Mouse (Mus musculus): ENCODE results near the gene Wdr5. TPM values are rescaled to one million over a fixed set of nuclear protein-coding genes. Genes with fewer than 3 reads are reported as not detected.

Wdr5 gene
- polyA plus RNA-seq, 1 experiment from 2014 or later: 60.4 TPM

- H3K9me3 ChIP-seq: no peaks in the 10 kb centered on the region
- H3K4me1 ChIP-seq: peaks cover 10% of the 10 kb centered on the region
- no peaks in the 10 kb centered on the region for H3K36me3 ChIP-seq
- no peak overlapping the region for H3K9ac ChIP-seq
- H3K27me3 ChIP-seq: no peaks in the 10 kb centered on the region
- no peak overlapping the region for H3K27ac ChIP-seq
- 68% methylated on average over 2 of the region's 2 CpGs for WGBS
- H3K4me3 ChIP-seq: no peak overlapping the region
- H3K4me2 ChIP-seq: no peak overlapping the region
- ATAC-seq (ENCODE audit: borderline replicate concordance, extremely low read depth, low FRiP score, low TSS enrichment): no peak
Observed at GRCm38 (mm10) chr2:27583019-27583418, 68.1 kb downstream of the Wdr5 start.

DNA sequence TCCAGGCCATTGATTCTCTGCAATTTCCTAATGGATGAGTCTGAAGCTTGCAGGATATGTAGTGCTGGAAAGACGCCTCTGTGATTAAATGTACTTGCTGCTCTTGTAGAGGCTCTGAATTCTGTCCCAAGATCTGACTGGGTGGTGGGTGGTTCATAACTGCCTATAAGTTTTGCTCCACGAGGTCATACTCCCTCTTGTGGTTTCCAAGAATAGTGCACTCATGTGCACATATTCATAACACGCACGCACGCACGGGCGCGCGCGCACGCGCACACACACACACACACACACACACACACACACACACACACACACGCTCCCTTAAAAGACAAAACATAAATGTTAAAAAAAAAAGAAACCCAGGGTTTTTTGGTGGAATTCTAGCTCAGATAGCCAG lies 69.6 kb downstream of the Wdr5 start:
- 91% methylated on average over 13 of the region's 13 CpGs for WGBS
- H3K4me1 ChIP-seq: peaks cover 10% of the 10 kb centered on the region

More for the DNA sequence above, 69.6 kb downstream of the Wdr5 start:
- H3K27ac ChIP-seq: no peak overlapping the region
- H3K36me3 ChIP-seq: no peaks in the 10 kb centered on the region
- H3K9me3 ChIP-seq: no peaks in the 10 kb centered on the region
- H3K4me3 ChIP-seq: no peak overlapping the region
- no peak overlapping the region for H3K9ac ChIP-seq
- H3K27me3 ChIP-seq: no peaks in the 10 kb centered on the region
- ATAC-seq (ENCODE audit: borderline replicate concordance, extremely low read depth, low FRiP score, low TSS enrichment): no peak
- H3K4me2 ChIP-seq: no peak overlapping the region

Other genes starting within 250 kb of the Wdr5 start
- 9.0 and 9.7 TPM in 2 replicates for gene Vav2, start 88.1 kb upstream of the Wdr5 start, polyA plus RNA-seq (2015; fragmentation: Nextera tagmentation; extraction: Ambion mirVana)
- gene Brd3os, start 72.8 kb upstream of the Wdr5 start, polyA plus RNA-seq (2015; fragmentation: Nextera tagmentation; extraction: Ambion mirVana): 6.2 and 7.1 TPM in 2 replicates
- 89.1 and 90.0 TPM in 2 replicates for gene Brd3, start 7.5 kb upstream of the Wdr5 start, polyA plus RNA-seq (2015; fragmentation: Nextera tagmentation; extraction: Ambion mirVana)
- gene Rxra, start 161.3 kb downstream of the Wdr5 start, polyA plus RNA-seq (2015; fragmentation: Nextera tagmentation; extraction: Ambion mirVana): 12.6 and 13.5 TPM in 2 replicates

Measured in lung, embryonic 15.5 days (tissue).